ENCODE assay signal across 10 mouse cellular contexts in genomic region chr8:107129171-107130025, GRCm38 (mm10). TPM values are rescaled to one million over a fixed set of nuclear protein-coding genes. Genes with fewer than 3 reads are reported as not detected.
DNase-seq lines count a peak whose midpoint lies in the region; ATAC-seq and TF ChIP-seq lines count a peak whose summit lies in the region.
"Had no signal": no experiment of that assay in that cellular context is flagged by ENCODE, and none has a peak within 500 bp of the region (broad histone marks: within the 10 kb centered on the region; RNA-seq: fewer than 3 reads in every experiment).

No protein-coding gene starts in this region.

- no peak for TF ChIP-seq CTCF in lung, postnatal 0 days (IDR thresholded peaks at IDR 0.05)

- H3K4me2 ChIP-seq in heart, embryonic 15.5 days, result peak overlapping the region; percentile 19; the same call in 1 of the 2 replicates
- H3K4me2 ChIP-seq in lung, postnatal 0 days (replicated peaks; ENCODE audit: low read depth, low read length), result no peak overlapping the region
- H3K4me2 ChIP-seq: limb, embryonic 13.5 days had no signal

- no peaks in the 10 kb centered on the region for H3K36me3 ChIP-seq in heart, embryonic 15.5 days
- H3K36me3 ChIP-seq in lung, postnatal 0 days (ENCODE audit: insufficient read depth, low read length), result no peaks in the 10 kb centered on the region
- H3K36me3 ChIP-seq: limb, embryonic 13.5 days had no signal

- no peak for TF ChIP-seq EP300 in lung, postnatal 0 days (IDR thresholded peaks at IDR 0.05)

- 32% methylated on average over 8 of the region's 8 CpGs for WGBS in heart, embryonic 15.5 days
- WGBS in lung, postnatal 0 days, result 26% methylated on average over 8 of the region's 8 CpGs

- DNase-seq in heart, adult 18-20 months, result peak; percentile 41 to 60
- no peak for DNase-seq in heart, adult 8-10 months (ENCODE audit: low spot score)
- peak; percentile 86 to 96 for DNase-seq in adrenal gland, adult (ENCODE audit: inconsistent age in 2 of 2, low spot score in 1 of 2)
- DNase-seq in lung, postnatal 0 days (ENCODE audit: low spot score), result peak; percentile 85
- DNase-seq in right cerebral cortex, adult 2 months (ENCODE audit: low spot score in 2 of 2), result no peak
- no peak for DNase-seq in cerebellum, postnatal 4 days (ENCODE audit: low spot score in 2 of 2)
- DNase-seq in layer of hippocampus, adult 9-10 months (ENCODE audit: low spot score), result no peak
- DNase-seq: cerebellum, postnatal 14 days had no signal

- peak overlapping the region; percentile 82 for H3K27ac ChIP-seq in heart, embryonic 15.5 days
- peak overlapping the region; percentile 20 for H3K27ac ChIP-seq in lung, postnatal 0 days (ENCODE audit: low read length)
- H3K27ac ChIP-seq: limb, embryonic 13.5 days had no signal

- no peak overlapping the region for H3K9ac ChIP-seq in heart, embryonic 15.5 days
- H3K9ac ChIP-seq in lung, postnatal 0 days (replicated peaks; ENCODE audit: low read depth), result no peak overlapping the region
- H3K9ac ChIP-seq: limb, embryonic 13.5 days had no signal

- H3K9me3 ChIP-seq in heart, embryonic 15.5 days (replicated peaks), result no peaks in the 10 kb centered on the region
- H3K9me3 ChIP-seq in lung, postnatal 0 days (ENCODE audit: low read length), result no peaks in the 10 kb centered on the region
- H3K9me3 ChIP-seq: limb, embryonic 13.5 days had no signal

- ATAC-seq in heart, embryonic 15.5 days (replicated peaks; ENCODE audit: insufficient number of reproducible peaks, insufficient read depth, low FRiP score, low read depth), result peak; percentile 70
- peak; percentile 77 for ATAC-seq in lung, postnatal 0 days

- H3K27me3 ChIP-seq in heart, embryonic 15.5 days, result no peaks in the 10 kb centered on the region
- H3K27me3 ChIP-seq in lung, postnatal 0 days (replicated peaks; ENCODE audit: insufficient read depth, low read length), result no peaks in the 10 kb centered on the region
- H3K27me3 ChIP-seq: limb, embryonic 13.5 days had no signal

- no peak overlapping the region for H3K4me3 ChIP-seq in heart, embryonic 15.5 days
- no peak overlapping the region for H3K4me3 ChIP-seq in lung, postnatal 0 days (ENCODE audit: low read depth, low read length)
- H3K4me3 ChIP-seq: limb, embryonic 13.5 days had no signal

- H3K4me1 ChIP-seq in heart, embryonic 15.5 days (replicated peaks), result peaks cover 30% of the 10 kb centered on the region
- H3K4me1 ChIP-seq in lung, postnatal 0 days (ENCODE audit: insufficient read depth, low read depth, low read length), result peaks cover 6% of the 10 kb centered on the region; the same call in 1 of the 2 replicates

RNA-seq across cellular contexts. Expression of gene Cyb5b, which starts 21.0 kb away (rescaled TPM):
- 10 to 100 TPM; 38.5 to 41.7 TPM for total RNA-seq in heart, adult 18-20 months (2021)
- total RNA-seq in heart, adult 8-10 months (2022), result 10 to 100 TPM; 36.0 to 46.3 (median 40.0) TPM
- polyA plus RNA-seq in heart, embryonic 15.5 days (2015; fragmentation: Nextera tagmentation; extraction: Ambion mirVana), result 51.2 and 58.7 TPM in 2 replicates
- polyA plus RNA-seq in lung, postnatal 0 days (2015; fragmentation: Nextera tagmentation; extraction: Ambion mirVana), result 58.4 and 63.1 TPM in 2 replicates

RNA-seq across cellular contexts. Expression of gene Terf2, which starts 33.1 kb away (rescaled TPM):
- 10 to 100 TPM; 11.8 to 13.5 TPM for total RNA-seq in heart, adult 18-20 months (2021)
- 10 to 100 TPM; 13.2 to 14.1 (median 13.4) TPM for total RNA-seq in heart, adult 8-10 months (2022)
- polyA plus RNA-seq in heart, embryonic 15.5 days (2015; fragmentation: Nextera tagmentation; extraction: Ambion mirVana), result 9.5 and 10.4 TPM in 2 replicates
- polyA plus RNA-seq in lung, postnatal 0 days (2015; fragmentation: Nextera tagmentation; extraction: Ambion mirVana), result 13.1 and 13.2 TPM in 2 replicates

Comparison
In these comparisons a context has a peak if more than half of its experiments do, and no peak if none do; other contexts are left out.
1. DNase-seq: peak in heart, adult 18-20 months (2 of 2), adrenal gland, adult (2 of 2) and lung, postnatal 0 days (single experiment); none in heart, adult 8-10 months (single experiment), right cerebral cortex, adult 2 months (0 of 2), cerebellum, postnatal 4 days (0 of 2) and layer of hippocampus, adult 9-10 months (single experiment).